Mouse (Mus musculus) erythroblast, adult 5-6 weeks (primary cell): ENCODE measurements around the gene Slc22a2. TPM values are rescaled to one million over a fixed set of nuclear protein-coding genes. Genes with fewer than 3 reads are reported as not detected.
A peak's percentile ranks its signal among the peaks of the same experiment; 100 is the strongest.
"Not testable (repeated sequence)": the region's sequence is repeated elsewhere in the genome, so short reads cannot be mapped to it uniquely, and the experiment has no call there.

Experiments
- ATAC-seq: replicated peaks from 2 replicates; pipeline ENCODE4 v1.8.0; 2016; ENCODE audit warnings: moderate number of reproducible peaks, mild to moderate bottlenecking, moderate TSS enrichment, inconsistent platforms; ENCODE audit not compliant: poor library complexity, low FRiP score, severe bottlenecking
- total RNA-seq, 2 experiments: library from RNA; stranded (forward) in 1 of 2; stranded (reverse) in 1 of 2; fragments of 150-400 nt in 1 of 2; fragments of 200-764, 138-1000 nt in 1 of 2; gene quantifications; 2 replicates each; pipeline versions ENCODE4 v1.2.3 to v1.2.4; 2015 to 2017; ENCODE audit warnings: low replicate concordance in 2 of 2

Gene Slc22a2
- total RNA-seq (2015; ENCODE audit: low replicate concordance) (not detected in 2 replicates), total RNA-seq (2017; ENCODE audit: low replicate concordance) (not detected in 2 replicates)

GRCm38 (mm10) chr17:12583991-12584390 lies at the start of gene Slc22a2:
TSS of gene Slc22a2 (plus strand) at chr17:12584132.
- no peak for ATAC-seq

GRCm38 (mm10) chr17:12534353-12535145 lies 49.4 kb upstream of the Slc22a2 start:
- ATAC-seq, result 0 out of 2 replicates have a peak, but pooled peaks have one; percentile 61

GRCm38 (mm10) chr17:12562215-12562614 lies 21.7 kb upstream of the Slc22a2 start:
- no peak for ATAC-seq

- not testable (repeated sequence) for ATAC-seq
Observed at GRCm38 (mm10) chr17:12564481-12565000, 19.4 kb upstream of the Slc22a2 start.

GRCm38 (mm10) chr17:12565443-12565842 lies 18.5 kb upstream of the Slc22a2 start:
- ATAC-seq, result no peak

- no peak for ATAC-seq
Observed at GRCm38 (mm10) chr17:12571316-12571715, 12.6 kb upstream of the Slc22a2 start.

- ATAC-seq, result no peak
Observed at GRCm38 (mm10) chr17:12571924-12572463, 11.9 kb upstream of the Slc22a2 start.

GRCm38 (mm10) chr17:12575391-12575790 lies 8.5 kb upstream of the Slc22a2 start:
- ATAC-seq, result no peak

- ATAC-seq, result no peak
Observed at GRCm38 (mm10) chr17:12577096-12577495, 6.8 kb upstream of the Slc22a2 start.

GRCm38 (mm10) chr17:12585366-12585765 lies 1.4 kb downstream of the Slc22a2 start:
- no peak for ATAC-seq

GRCm38 (mm10) chr17:12586966-12587365 lies 3.0 kb downstream of the Slc22a2 start:
- ATAC-seq, result no peak

GRCm38 (mm10) chr17:12588801-12589247 lies 4.9 kb downstream of the Slc22a2 start:
- ATAC-seq, result no peak

GRCm38 (mm10) chr17:12590911-12591625 lies 7.1 kb downstream of the Slc22a2 start:
- no peak for ATAC-seq

GRCm38 (mm10) chr17:12595846-12596515 lies 12.0 kb downstream of the Slc22a2 start:
- no peak for ATAC-seq

GRCm38 (mm10) chr17:12606634-12607033 lies 22.7 kb downstream of the Slc22a2 start:
- no peak for ATAC-seq

- ATAC-seq, result no peak
Observed at GRCm38 (mm10) chr17:12607202-12607601, 23.3 kb downstream of the Slc22a2 start.

GRCm38 (mm10) chr17:12614511-12615385 lies 30.8 kb downstream of the Slc22a2 start:
- ATAC-seq, result no peak

GRCm38 (mm10) chr17:12615429-12615828 lies 31.5 kb downstream of the Slc22a2 start:
- ATAC-seq, result no peak

GRCm38 (mm10) chr17:12619641-12620040 lies 35.7 kb downstream of the Slc22a2 start:
- no peak for ATAC-seq
